Mouse (Mus musculus): ENCODE results near the gene Frat2.
"Not testable (repeated sequence)": the region's sequence is repeated elsewhere in the genome, so short reads cannot be mapped to it uniquely, and the experiment has no call there.

Gene Frat2

GRCm38 (mm10) chr19:41872285-41872684, 24.4 kb upstream of the Frat2 start:
- Histone ChIP-seq H3K4me1 (replicated peaks; ENCODE audit: low read depth, low read length) (peaks cover 10% of the 10 kb centered on the region), H3K36me3 (ENCODE audit: insufficient read depth, low read length) (peaks cover 100% of the 10 kb centered on the region), H3K27me3 (ENCODE audit: insufficient read depth, low read length) (no peaks in the 10 kb centered on the region), H3K4me3 (replicated peaks; ENCODE audit: low read length) (no peak overlapping the region), H3K9me3 (ENCODE audit: low read length) (no peaks in the 10 kb centered on the region)
- TF ChIP-seq NANOG (IDR thresholded peaks at IDR 0.05; ENCODE audit: borderline replicate concordance, low read length) (no peak), CTCF (conservative IDR thresholded peaks at IDR 0.05; ENCODE audit: low read length) (no peak), POU5F1 (IDR thresholded peaks at IDR 0.05; ENCODE audit: borderline replicate concordance, low read length) (no peak)

- H3K4me3 ChIP-seq (replicated peaks; ENCODE audit: low read length); H3K27me3 ChIP-seq (ENCODE audit: insufficient read depth, low read length); H3K9me3 ChIP-seq (ENCODE audit: low read length): not testable (repeated sequence)
- peaks cover 100% of the 10 kb centered on the region for H3K36me3 ChIP-seq (ENCODE audit: insufficient read depth, low read length)
- peaks cover 18% of the 10 kb centered on the region for H3K4me1 ChIP-seq (replicated peaks; ENCODE audit: low read depth, low read length)
Observed at GRCm38 (mm10) chr19:41869946-41870345, 22.0 kb upstream of the Frat2 start.

- Histone ChIP-seq H3K36me3 (ENCODE audit: insufficient read depth, low read length) (peaks cover 100% of the 10 kb centered on the region), H3K27me3 (ENCODE audit: insufficient read depth, low read length) (no peaks in the 10 kb centered on the region), H3K4me3 (replicated peaks; ENCODE audit: low read length) (no peak overlapping the region), H3K9me3 (ENCODE audit: low read length) (no peaks in the 10 kb centered on the region), H3K4me1 (replicated peaks; ENCODE audit: low read depth, low read length) (peaks cover 20% of the 10 kb centered on the region)
- TF ChIP-seq CTCF (conservative IDR thresholded peaks at IDR 0.05; ENCODE audit: low read length) (no peak), POU5F1 (IDR thresholded peaks at IDR 0.05; ENCODE audit: borderline replicate concordance, low read length) (no peak), NANOG (IDR thresholded peaks at IDR 0.05; ENCODE audit: borderline replicate concordance, low read length) (no peak)
Observed at GRCm38 (mm10) chr19:41869296-41869695, 21.4 kb upstream of the Frat2 start.

GRCm38 (mm10) chr19:41866707-41867106, 18.8 kb upstream of the Frat2 start:
- peaks cover 18% of the 10 kb centered on the region for H3K4me1 ChIP-seq (replicated peaks; ENCODE audit: low read depth, low read length)
- no peak overlapping the region for H3K4me3 ChIP-seq (replicated peaks; ENCODE audit: low read length)
- H3K27me3 ChIP-seq (ENCODE audit: insufficient read depth, low read length) = no peaks in the 10 kb centered on the region
- peaks cover 100% of the 10 kb centered on the region for H3K36me3 ChIP-seq (ENCODE audit: insufficient read depth, low read length)
- no peaks in the 10 kb centered on the region for H3K9me3 ChIP-seq (ENCODE audit: low read length)
- TF ChIP-seq NANOG (IDR thresholded peaks at IDR 0.05; ENCODE audit: borderline replicate concordance, low read length) = no peak
- TF ChIP-seq POU5F1 (IDR thresholded peaks at IDR 0.05; ENCODE audit: borderline replicate concordance, low read length) = no peak
- no peak for TF ChIP-seq CTCF (conservative IDR thresholded peaks at IDR 0.05; ENCODE audit: low read length)

GRCm38 (mm10) chr19:41857816-41858310, 9.9 kb upstream of the Frat2 start:
- no peak overlapping the region for H3K4me3 ChIP-seq (replicated peaks; ENCODE audit: low read length)
- no peaks in the 10 kb centered on the region for H3K27me3 ChIP-seq (ENCODE audit: insufficient read depth, low read length)
- TF ChIP-seq POU5F1 (IDR thresholded peaks at IDR 0.05; ENCODE audit: borderline replicate concordance, low read length) = no peak
- no peak for TF ChIP-seq NANOG (IDR thresholded peaks at IDR 0.05; ENCODE audit: borderline replicate concordance, low read length)
- no peak for TF ChIP-seq CTCF (conservative IDR thresholded peaks at IDR 0.05; ENCODE audit: low read length)
- peaks cover 56% of the 10 kb centered on the region for H3K4me1 ChIP-seq (replicated peaks; ENCODE audit: low read depth, low read length)
- H3K9me3 ChIP-seq (ENCODE audit: low read length) = no peaks in the 10 kb centered on the region
- peaks cover 28% of the 10 kb centered on the region for H3K36me3 ChIP-seq (ENCODE audit: insufficient read depth, low read length)

- no peaks in the 10 kb centered on the region for H3K27me3 ChIP-seq (ENCODE audit: insufficient read depth, low read length)
- H3K9me3 ChIP-seq (ENCODE audit: low read length) = no peaks in the 10 kb centered on the region
- peaks cover 22% of the 10 kb centered on the region for H3K36me3 ChIP-seq (ENCODE audit: insufficient read depth, low read length)
- H3K4me1 ChIP-seq (replicated peaks; ENCODE audit: low read depth, low read length) = peaks cover 62% of the 10 kb centered on the region
- TF ChIP-seq POU5F1 (IDR thresholded peaks at IDR 0.05; ENCODE audit: borderline replicate concordance, low read length) (no peak), CTCF (conservative IDR thresholded peaks at IDR 0.05; ENCODE audit: low read length) (no peak), NANOG (IDR thresholded peaks at IDR 0.05; ENCODE audit: borderline replicate concordance, low read length) (no peak)
- H3K4me3 ChIP-seq (replicated peaks; ENCODE audit: low read length) = no peak overlapping the region
Observed at GRCm38 (mm10) chr19:41857086-41857762, 9.3 kb upstream of the Frat2 start.

- Histone ChIP-seq H3K27me3 (ENCODE audit: insufficient read depth, low read length) (no peaks in the 10 kb centered on the region), H3K36me3 (ENCODE audit: insufficient read depth, low read length) (no peaks in the 10 kb centered on the region), H3K4me1 (replicated peaks; ENCODE audit: low read depth, low read length) (peaks cover 69% of the 10 kb centered on the region), H3K4me3 (replicated peaks; ENCODE audit: low read length) (no peak overlapping the region), H3K9me3 (ENCODE audit: low read length) (no peaks in the 10 kb centered on the region)
- no peak for TF ChIP-seq POU5F1 (IDR thresholded peaks at IDR 0.05; ENCODE audit: borderline replicate concordance, low read length)
- no peak for TF ChIP-seq CTCF (conservative IDR thresholded peaks at IDR 0.05; ENCODE audit: low read length)
- no peak for TF ChIP-seq NANOG (IDR thresholded peaks at IDR 0.05; ENCODE audit: borderline replicate concordance, low read length)
Observed at GRCm38 (mm10) chr19:41852423-41852822, 4.5 kb upstream of the Frat2 start.

GRCm38 (mm10) chr19:41850719-41851543, 3.0 kb upstream of the Frat2 start:
- peaks cover 5% of the 10 kb centered on the region; the same call in 1 of the 2 replicates for H3K36me3 ChIP-seq (ENCODE audit: insufficient read depth, low read length)
- TF ChIP-seq NANOG (IDR thresholded peaks at IDR 0.05; ENCODE audit: borderline replicate concordance, low read length) = peak; percentile 87
- no peak for TF ChIP-seq POU5F1 (IDR thresholded peaks at IDR 0.05; ENCODE audit: borderline replicate concordance, low read length)
- no peak for TF ChIP-seq CTCF (conservative IDR thresholded peaks at IDR 0.05; ENCODE audit: low read length)
- peaks cover 12% of the 10 kb centered on the region for H3K27me3 ChIP-seq (ENCODE audit: insufficient read depth, low read length)
- peaks cover 71% of the 10 kb centered on the region for H3K4me1 ChIP-seq (replicated peaks; ENCODE audit: low read depth, low read length)
- H3K4me3 ChIP-seq (replicated peaks; ENCODE audit: low read length) = peak overlapping the region; percentile 62
- H3K9me3 ChIP-seq (ENCODE audit: low read length) = no peaks in the 10 kb centered on the region

Data from E14TG2a.4 (cell line).